In genomic region chr19:25053152-25053551, GRCm38 (mm10) we compare ENCODE assay signal across 18 mouse cellular contexts. TPM values are rescaled to one million over a fixed set of nuclear protein-coding genes. Genes with fewer than 3 reads are reported as not detected.
DNase-seq lines count a peak whose midpoint lies in the region; ATAC-seq and TF ChIP-seq lines count a peak whose summit lies in the region.
"Had no signal": no experiment of that assay in that cellular context is flagged by ENCODE, and none has a peak within 500 bp of the region (broad histone marks: within the 10 kb centered on the region; RNA-seq: fewer than 3 reads in every experiment).

No protein-coding gene starts in this region.

- peak overlapping the region; percentile 8; the same call in 1 of the 2 replicates for H3K27ac ChIP-seq in heart, postnatal 0 days (ENCODE audit: low read depth)
- H3K27ac ChIP-seq in liver, embryonic 15.5 days (replicated peaks), result peak overlapping the region; percentile 61
- H3K27ac ChIP-seq: embryonic facial prominence, embryonic 15.5 days; heart, embryonic 10.5 days; hindbrain, embryonic 15.5 days; limb, embryonic 15.5 days; midbrain, embryonic 13.5 days had no signal

- H3K36me3 ChIP-seq in heart, postnatal 0 days (replicated peaks; ENCODE audit: control insufficient read depth, insufficient read depth, low read length), result no peaks in the 10 kb centered on the region
- H3K36me3 ChIP-seq in liver, embryonic 15.5 days (replicated peaks), result no peaks in the 10 kb centered on the region
- H3K36me3 ChIP-seq: embryonic facial prominence, embryonic 15.5 days; heart, embryonic 10.5 days; hindbrain, embryonic 15.5 days; limb, embryonic 15.5 days; midbrain, embryonic 13.5 days had no signal

- ATAC-seq in heart, postnatal 0 days (ENCODE audit: insufficient read depth, low read depth), result no peak
- ATAC-seq in liver, embryonic 15.5 days (ENCODE audit: insufficient read depth), result no peak
- ATAC-seq: forebrain, embryonic 16.5 days; intestine, embryonic 16.5 days; midbrain, embryonic 13.5 days had no signal

- no peak for TF ChIP-seq CTCF in heart, postnatal 0 days (IDR thresholded peaks at IDR 0.05; ENCODE audit: low read depth)

- no peaks in the 10 kb centered on the region for H3K9me3 ChIP-seq in heart, postnatal 0 days (replicated peaks; ENCODE audit: control insufficient read depth, low read length)
- H3K9me3 ChIP-seq in liver, embryonic 15.5 days (replicated peaks), result no peaks in the 10 kb centered on the region
- H3K9me3 ChIP-seq: embryonic facial prominence, embryonic 15.5 days; heart, embryonic 10.5 days; hindbrain, embryonic 15.5 days; limb, embryonic 15.5 days; midbrain, embryonic 13.5 days had no signal

- H3K27me3 ChIP-seq in heart, postnatal 0 days (ENCODE audit: control insufficient read depth, insufficient read depth, low read length), result no peaks in the 10 kb centered on the region
- H3K27me3 ChIP-seq in liver, embryonic 15.5 days, result no peaks in the 10 kb centered on the region
- H3K27me3 ChIP-seq: embryonic facial prominence, embryonic 15.5 days; hindbrain, embryonic 15.5 days; limb, embryonic 15.5 days; midbrain, embryonic 13.5 days had no signal

- peak overlapping the region; percentile 33; the same call in 1 of the 2 replicates for H3K4me2 ChIP-seq in heart, postnatal 0 days (ENCODE audit: low read depth, low read length)
- peak overlapping the region; percentile 5 for H3K4me2 ChIP-seq in liver, embryonic 15.5 days
- H3K4me2 ChIP-seq: embryonic facial prominence, embryonic 15.5 days; hindbrain, embryonic 15.5 days; limb, embryonic 15.5 days; midbrain, embryonic 13.5 days had no signal

- no peaks in the 10 kb centered on the region for H3K4me1 ChIP-seq in heart, postnatal 0 days (ENCODE audit: control insufficient read depth, insufficient read depth)
- peaks cover 32% of the 10 kb centered on the region for H3K4me1 ChIP-seq in liver, embryonic 15.5 days (replicated peaks)
- H3K4me1 ChIP-seq: embryonic facial prominence, embryonic 15.5 days; heart, embryonic 10.5 days; hindbrain, embryonic 15.5 days; limb, embryonic 15.5 days; midbrain, embryonic 13.5 days had no signal

- 62% methylated on average over 7 of the region's 7 CpGs for WGBS in heart, postnatal 0 days
- WGBS in liver, embryonic 15.5 days (ENCODE audit: insufficient replicate concordance), result 62% methylated on average over 7 of the region's 7 CpGs

- no peak for TF ChIP-seq EP300 in heart, postnatal 0 days (IDR thresholded peaks at IDR 0.05; ENCODE audit: low read depth)

- H3K9ac ChIP-seq in heart, postnatal 0 days (replicated peaks; ENCODE audit: low read depth, low read length), result no peak overlapping the region
- H3K9ac ChIP-seq in liver, embryonic 15.5 days, result no peak overlapping the region
- H3K9ac ChIP-seq: embryonic facial prominence, embryonic 15.5 days; hindbrain, embryonic 15.5 days; limb, embryonic 15.5 days; midbrain, embryonic 13.5 days had no signal

- peak overlapping the region; percentile 23; the same call in 1 of the 2 replicates for H3K4me3 ChIP-seq in heart, postnatal 0 days (ENCODE audit: low read depth, low read length)
- H3K4me3 ChIP-seq in liver, embryonic 15.5 days (replicated peaks), result peak overlapping the region; percentile 1; the same call in 1 of the 2 replicates
- H3K4me3 ChIP-seq: embryonic facial prominence, embryonic 15.5 days; heart, embryonic 10.5 days; hindbrain, embryonic 15.5 days; limb, embryonic 15.5 days; midbrain, embryonic 13.5 days had no signal

- no peak for DNase-seq in heart, postnatal 0 days (ENCODE audit: low spot score)
- no peak for DNase-seq in heart, adult 11 months
- DNase-seq in thymus, postnatal 14 days, result peak; percentile 20
- DNase-seq in thymus, postnatal 4 days, result no peak
- peak; percentile 52 for DNase-seq in thymus, postnatal 25 days
- no peak for DNase-seq in kidney, postnatal 4 days
- no peak for DNase-seq in kidney, adult 18-20 months
- DNase-seq: adrenal gland, postnatal 25 days; cerebellum, adult 18-20 months; cerebellum, postnatal 36 days had no signal

RNA-seq across cellular contexts. Expression of gene Dock8, which starts 53.8 kb away (rescaled TPM):
- total RNA-seq in heart, postnatal 0 days (2014; rRNA removed; ENCODE audit: low replicate concordance), result 1.3 and 6.0 TPM in 2 replicates
- 1.6 and 2.4 TPM in 2 replicates for polyA plus RNA-seq in heart, postnatal 0 days (2015; fragmentation: Nextera tagmentation; extraction: Ambion mirVana)
- 8.5 and 8.8 TPM in 2 replicates for polyA plus RNA-seq in liver, embryonic 15.5 days (2015; fragmentation: Nextera tagmentation; extraction: Ambion mirVana)

Comparison
In these comparisons a context has a peak if more than half of its experiments do, and no peak if none do; other contexts are left out.
1. DNase-seq: peak in thymus, postnatal 14 days (single experiment) and thymus, postnatal 25 days (single experiment); none in heart, postnatal 0 days (single experiment), heart, adult 11 months (single experiment), thymus, postnatal 4 days (single experiment), kidney, postnatal 4 days (0 of 2) and kidney, adult 18-20 months (single experiment).